Mouse (Mus musculus): Measurements from ENCODE around the gene Eef2kmt.

- TF ChIP-seq CTCF (IDR thresholded peaks at IDR 0.05; ENCODE audit: extremely low read depth, insufficient read depth, low read length) (no peak), POLR2A (IDR thresholded peaks at IDR 0.05; ENCODE audit: extremely low read depth, insufficient read depth, low read length) (peak; percentile 55; the same call in 1 of the 2 replicates)
These were observed 51.9 kb downstream of the Eef2kmt start, which contains the start of gene Nagpa for GRCm38 (mm10) chr16:5203668-5204433.
